8 mouse cellular contexts compared by ENCODE assay signal in the genomic region with DNA sequence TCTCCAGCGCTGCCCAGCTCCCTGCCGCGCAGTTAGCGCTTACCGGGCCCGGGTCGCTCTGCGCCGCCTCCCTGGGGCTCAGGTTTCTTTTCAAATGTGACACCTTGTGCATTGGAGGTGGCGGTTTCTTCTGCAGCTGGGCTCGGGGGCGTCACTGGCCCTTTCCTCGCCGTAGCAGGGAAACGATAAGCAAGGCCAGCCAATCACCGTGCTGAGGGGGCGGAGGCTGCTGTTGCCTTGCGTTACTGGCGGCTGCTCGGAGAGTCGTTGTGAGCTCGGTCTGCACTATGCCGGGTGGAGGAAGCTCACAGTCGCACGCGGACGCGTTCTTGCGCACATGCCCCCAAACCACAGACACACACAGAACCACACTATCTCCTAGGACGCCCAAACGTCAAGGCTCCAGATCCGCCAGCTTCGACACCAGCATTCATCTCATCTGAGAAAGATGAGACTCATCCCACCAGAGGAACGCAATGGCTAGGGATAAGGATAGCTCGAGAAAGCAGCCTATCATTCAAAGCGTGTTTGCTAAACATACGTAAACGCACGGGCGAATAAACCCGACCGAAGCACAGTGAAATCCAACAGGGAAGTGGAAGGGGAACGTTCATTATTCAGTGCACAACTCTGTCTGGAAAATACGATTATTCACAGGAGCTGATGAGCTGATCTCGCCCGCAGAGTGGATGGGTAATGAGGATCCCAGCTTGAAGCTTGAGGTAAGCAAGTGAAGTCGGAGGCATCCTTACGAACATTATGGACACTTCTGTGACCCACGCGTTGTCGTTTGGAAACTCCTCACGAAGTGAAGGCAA. TPM values are rescaled to one million over a fixed set of nuclear protein-coding genes. Genes with fewer than 3 reads are reported as not detected.
DNase-seq lines count a peak whose midpoint lies in the region; ATAC-seq lines count a peak whose summit lies in the region.

A gene (minus strand): TSS at position 137 of the 818 bp plus-strand sequence.

- DNase-seq in MEL-GATA-1-ER (ENCODE audit: extremely low read depth, low read depth): peak; percentile 95
- peak; percentile 85 to 86 for DNase-seq in cerebellum, postnatal 14 days
- peak; percentile 69 to 76 for DNase-seq in frontal cortex, postnatal 25 days (ENCODE audit: low spot score in 2 of 2)
- peak; percentile 88 for DNase-seq in hindbrain, embryonic 14.5 days (ENCODE audit: low spot score)
- peak; percentile 85 to 86 for DNase-seq in layer of hippocampus, postnatal 36 days
- peak; percentile 92 for DNase-seq in lung, postnatal 25 days (ENCODE audit: low spot score)
- peak; percentile 6 for DNase-seq in retina, adult 2 months (ENCODE audit: low read depth, low spot score)
- peak; percentile 94 for DNase-seq in thymus, postnatal 25 days

- H3K9me3 ChIP-seq in hindbrain, embryonic 14.5 days (ENCODE audit: control insufficient read depth, low read length): no peaks in the 10 kb centered on the region

- H3K9ac ChIP-seq in hindbrain, embryonic 14.5 days: peak within 1 kb of the TSS; percentile 87

- peak within 1 kb of the TSS; percentile 61 for H3K4me3 ChIP-seq in hindbrain, embryonic 14.5 days (replicated peaks; ENCODE audit: low read length)

- H3K36me3 ChIP-seq in hindbrain, embryonic 14.5 days (replicated peaks; ENCODE audit: control insufficient read depth, insufficient read depth): no peaks in the 10 kb centered on the region

- H3K4me2 ChIP-seq in hindbrain, embryonic 14.5 days (replicated peaks): peak within 1 kb of the TSS; percentile 85

- WGBS in hindbrain, embryonic 14.5 days: under 1% methylated on average over 52 of the region's 52 CpGs

- H3K27ac ChIP-seq in hindbrain, embryonic 14.5 days: peak within 1 kb of the TSS; percentile 87

- peaks cover 18% of the 10 kb centered on the region for H3K4me1 ChIP-seq in hindbrain, embryonic 14.5 days (replicated peaks; ENCODE audit: control insufficient read depth, insufficient read depth, low read length)

- ATAC-seq in hindbrain, embryonic 14.5 days (ENCODE audit: low FRiP score): peak; percentile 97

- no peaks in the 10 kb centered on the region for H3K27me3 ChIP-seq in hindbrain, embryonic 14.5 days (ENCODE audit: control insufficient read depth, insufficient read depth, low read length)

RNA-seq across cellular contexts. Expression of the gene that starts here (rescaled TPM):
- 50.2 and 56.0 TPM in 2 replicates for polyA plus RNA-seq in hindbrain, embryonic 14.5 days (2014; fragmentation: Nextera tagmentation; extraction: Ambion mirVana)
- total RNA-seq in layer of hippocampus, postnatal 36 days (2021): 10 to 100 TPM; 12.0 to 13.1 TPM

Comparison
In these comparisons a context has a peak if more than half of its experiments do, and no peak if none do; other contexts are left out.
1. Peak in every context shown above with its lines: DNase-seq, ATAC-seq, H3K4me3 ChIP-seq and H3K27ac ChIP-seq.
2. DNase-seq: peak in every context shown above with its lines; median percentile 95 in MEL-GATA-1-ER; 94 in thymus, postnatal 25 days; 92 in lung, postnatal 25 days; 88 in hindbrain, embryonic 14.5 days; 86 in cerebellum, postnatal 14 days; 86 in layer of hippocampus, postnatal 36 days; 72 in frontal cortex, postnatal 25 days; 6 in retina, adult 2 months.